Mouse (Mus musculus) liver, postnatal 0 days (tissue): ENCODE measurements at regions not wholly inside any gene's neighbourhood (a gene's known extent, or its start where the extent isn't known, plus 50 kb on each side); places are given as distances from the start of the nearest gene placed in this dataset.

Experiments
- CTCF ChIP-seq: sonication (generic); IDR thresholded peaks from 2 replicates; pipeline ENCODE4 v1.5.1; 2016; ENCODE audit warnings: antibody characterized with exemption, low read depth
- EP300 ChIP-seq: IDR thresholded peaks from 2 replicates; pipeline ENCODE4 v1.6.1; 2016; ENCODE audit warnings: antibody characterized with exemption, low read depth, mild to moderate bottlenecking

DNA sequence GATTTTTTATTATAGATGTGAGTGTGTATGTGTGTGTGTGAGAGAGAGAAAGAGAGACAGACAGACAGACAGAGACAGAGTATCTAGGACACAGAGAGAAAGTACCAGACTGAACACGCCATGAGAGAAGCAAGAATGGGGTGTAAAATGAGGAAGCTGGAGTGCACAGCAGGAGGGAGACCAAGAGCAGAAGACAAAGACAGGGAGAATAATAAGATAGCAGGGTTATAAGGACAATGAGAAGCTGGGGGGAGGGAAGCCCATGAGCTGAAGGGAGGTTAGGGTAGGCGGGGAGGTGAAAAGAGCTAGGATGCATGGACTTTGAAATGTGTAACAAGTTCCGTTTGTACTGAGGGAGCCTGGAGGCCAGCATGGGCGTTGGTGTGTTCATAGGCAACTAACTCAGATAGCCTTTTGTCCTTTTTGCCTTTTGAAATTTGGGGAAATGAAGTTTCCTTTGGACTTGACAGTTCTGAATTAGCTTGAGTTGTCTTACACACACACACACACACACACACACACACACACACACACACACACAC, 136.8 kb upstream of the Teddm2 start:
- TF ChIP-seq CTCF (no peak), EP300 (no peak)
